Mouse (Mus musculus): ENCODE data around the gene Cp. TPM values are rescaled to one million over a fixed set of nuclear protein-coding genes. Genes with fewer than 3 reads are reported as not detected.
"Not testable (repeated sequence)": the region's sequence is repeated elsewhere in the genome, so short reads cannot be mapped to it uniquely, and the experiment has no call there.

Cp gene
- 5.3 and 6.3 TPM in 2 replicates for polyA plus RNA-seq (2015; fragmentation: Nextera tagmentation; extraction: Ambion mirVana)

DNA sequence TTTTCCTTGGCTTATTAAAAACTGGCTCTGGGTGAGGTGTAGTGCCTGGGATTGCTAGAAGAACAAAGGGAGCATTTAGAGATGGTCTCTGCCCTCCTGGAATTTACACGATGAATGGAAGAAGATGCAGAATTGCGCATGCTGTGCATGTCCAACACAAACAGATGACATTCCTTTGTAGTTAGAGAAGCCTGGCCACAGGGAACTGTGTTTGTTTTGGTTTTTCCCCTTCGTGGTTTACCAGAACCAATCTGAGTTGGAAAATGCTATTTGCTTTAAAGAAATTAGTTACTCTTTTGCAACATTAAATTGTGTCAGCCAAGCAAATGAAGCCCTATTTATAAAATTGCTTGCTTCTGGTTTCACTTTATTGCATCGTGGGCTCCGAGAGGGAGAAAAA is at the start of gene Cp:
Cp (plus strand) TSS at position 170 of the 400 bp plus-strand sequence.
- DNase-seq (ENCODE audit: low spot score): peak; percentile 28
- Histone ChIP-seq H3K4me2 (ENCODE audit: low read length) (0 out of 2 replicates have a peak within 1 kb of the TSS, but pooled peaks have one; percentile 16), H3K4me3 (replicated peaks; ENCODE audit: low read depth, low read length) (no peak within 1 kb of the TSS), H3K4me1 (replicated peaks; ENCODE audit: insufficient read depth, low read length) (no peaks in the 10 kb centered on the region; the same call in 1 of the 2 replicates), H3K9ac (ENCODE audit: low read depth, low read length) (no peak within 1 kb of the TSS), H3K9me3 (replicated peaks; ENCODE audit: low read length) (no peaks in the 10 kb centered on the region), H3K27ac (no peak within 1 kb of the TSS), H3K27me3 (ENCODE audit: insufficient read depth, low read length) (no peaks in the 10 kb centered on the region), H3K36me3 (ENCODE audit: insufficient read depth, low read length) (no peaks in the 10 kb centered on the region)
- WGBS: 44% methylated on average over 5 of the region's 5 CpGs
- no peak for ATAC-seq (replicated peaks; ENCODE audit: low FRiP score, low read depth)
- TF ChIP-seq CTCF (IDR thresholded peaks at IDR 0.05; ENCODE audit: low read depth): no peak

DNA sequence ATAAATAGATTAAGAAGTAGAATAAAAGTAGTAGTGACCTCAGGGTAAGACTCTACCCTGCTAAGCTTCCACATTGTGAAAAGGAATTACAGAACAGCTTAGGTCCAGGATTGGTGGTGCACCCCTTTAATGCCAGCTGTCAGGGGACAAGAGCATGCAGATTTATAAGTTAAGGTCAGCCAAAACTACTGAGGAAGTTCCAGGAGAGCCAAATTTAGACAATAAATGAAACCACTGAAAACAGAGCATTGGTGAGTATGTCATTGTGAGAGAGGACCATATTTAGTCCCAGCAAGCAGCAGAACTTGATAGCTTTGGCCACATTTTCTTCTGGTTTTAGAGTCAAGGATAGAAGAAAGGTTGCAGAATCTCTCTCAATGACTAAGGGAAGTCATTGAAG is 8.3 kb upstream of the Cp start:
- no peak overlapping the region for H3K4me2 ChIP-seq (ENCODE audit: low read length)
- H3K9ac ChIP-seq (ENCODE audit: low read depth, low read length): no peak overlapping the region
- no peaks in the 10 kb centered on the region for H3K27me3 ChIP-seq (ENCODE audit: insufficient read depth, low read length)
- no peak overlapping the region for H3K4me3 ChIP-seq (replicated peaks; ENCODE audit: low read depth, low read length)
- no peaks in the 10 kb centered on the region; the same call in 1 of the 2 replicates for H3K4me1 ChIP-seq (replicated peaks; ENCODE audit: insufficient read depth, low read length)
- H3K36me3 ChIP-seq (ENCODE audit: insufficient read depth, low read length): no peaks in the 10 kb centered on the region
- no peak for DNase-seq (ENCODE audit: low spot score)
- no peak for ATAC-seq (replicated peaks; ENCODE audit: low FRiP score, low read depth)
- H3K9me3 ChIP-seq (replicated peaks; ENCODE audit: low read length): no peaks in the 10 kb centered on the region
- no peak for TF ChIP-seq CTCF (IDR thresholded peaks at IDR 0.05; ENCODE audit: low read depth)
- H3K27ac ChIP-seq: no peak overlapping the region

DNA sequence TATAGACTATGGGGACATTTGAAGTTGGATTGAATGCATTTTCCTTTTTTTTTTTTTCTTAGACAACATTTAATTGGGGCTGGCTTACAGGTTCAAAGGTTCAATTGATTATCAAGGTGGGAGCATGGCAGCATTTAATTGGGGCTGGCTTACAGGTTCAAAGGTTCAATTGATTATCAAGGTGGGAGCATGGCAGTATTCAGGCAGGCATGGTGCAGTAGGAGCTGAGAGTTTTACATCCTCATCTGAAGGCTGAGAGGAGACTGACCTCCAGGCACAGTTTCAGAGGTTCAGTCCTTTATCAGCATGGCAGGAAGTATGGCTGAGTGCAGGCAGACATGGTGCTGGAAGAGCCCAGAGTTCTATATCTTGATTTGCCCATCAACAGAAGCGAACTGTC is 7.5 kb upstream of the Cp start:
- H3K9ac ChIP-seq (ENCODE audit: low read depth, low read length): not testable (repeated sequence)

DNA sequence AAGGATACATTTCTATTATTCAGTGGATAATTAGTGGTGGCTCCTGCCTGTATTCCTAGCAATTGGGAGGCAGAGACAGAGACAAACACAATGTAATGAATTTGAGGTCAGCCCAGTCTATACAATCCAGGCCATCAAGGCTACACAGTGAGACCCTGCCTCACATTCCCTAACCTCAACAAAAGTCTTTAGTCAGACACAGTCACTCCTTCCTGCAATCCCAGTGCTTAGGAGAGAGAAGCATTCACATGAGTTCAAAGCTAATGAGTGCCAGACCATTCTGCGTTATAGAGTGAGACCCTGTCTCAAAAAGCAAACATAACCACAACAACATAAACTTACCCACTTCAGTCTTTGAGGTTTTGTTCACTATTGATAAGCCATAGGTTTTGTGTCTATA is 3.4 kb upstream of the Cp start:
- Histone ChIP-seq H3K4me2 (ENCODE audit: low read length) (no peak overlapping the region), H3K36me3 (ENCODE audit: insufficient read depth, low read length) (no peaks in the 10 kb centered on the region), H3K9me3 (replicated peaks; ENCODE audit: low read length) (no peaks in the 10 kb centered on the region), H3K9ac (ENCODE audit: low read depth, low read length) (no peak overlapping the region), H3K27ac (peak overlapping the region; percentile 34; the same call in 1 of the 2 replicates), H3K4me1 (replicated peaks; ENCODE audit: insufficient read depth, low read length) (no peaks in the 10 kb centered on the region; the same call in 1 of the 2 replicates), H3K4me3 (replicated peaks; ENCODE audit: low read depth, low read length) (no peak overlapping the region), H3K27me3 (ENCODE audit: insufficient read depth, low read length) (no peaks in the 10 kb centered on the region)
- no peak for DNase-seq (ENCODE audit: low spot score)
- no peak for TF ChIP-seq CTCF (IDR thresholded peaks at IDR 0.05; ENCODE audit: low read depth)
- WGBS: 73% methylated on average over 1 of the region's 1 CpGs
- no peak for ATAC-seq (replicated peaks; ENCODE audit: low FRiP score, low read depth)

More for the DNA sequence above, 7.5 kb upstream of the Cp start:
- WGBS: 89% methylated on average over 1 of the region's 1 CpGs
- ATAC-seq (replicated peaks; ENCODE audit: low FRiP score, low read depth); H3K4me3 ChIP-seq (replicated peaks; ENCODE audit: low read depth, low read length); H3K4me2 ChIP-seq (ENCODE audit: low read length); H3K27me3 ChIP-seq (ENCODE audit: insufficient read depth, low read length); DNase-seq (ENCODE audit: low spot score); H3K4me1 ChIP-seq (replicated peaks; ENCODE audit: insufficient read depth, low read length); H3K36me3 ChIP-seq (ENCODE audit: insufficient read depth, low read length); H3K9me3 ChIP-seq (replicated peaks; ENCODE audit: low read length); H3K27ac ChIP-seq: not testable (repeated sequence)

DNA sequence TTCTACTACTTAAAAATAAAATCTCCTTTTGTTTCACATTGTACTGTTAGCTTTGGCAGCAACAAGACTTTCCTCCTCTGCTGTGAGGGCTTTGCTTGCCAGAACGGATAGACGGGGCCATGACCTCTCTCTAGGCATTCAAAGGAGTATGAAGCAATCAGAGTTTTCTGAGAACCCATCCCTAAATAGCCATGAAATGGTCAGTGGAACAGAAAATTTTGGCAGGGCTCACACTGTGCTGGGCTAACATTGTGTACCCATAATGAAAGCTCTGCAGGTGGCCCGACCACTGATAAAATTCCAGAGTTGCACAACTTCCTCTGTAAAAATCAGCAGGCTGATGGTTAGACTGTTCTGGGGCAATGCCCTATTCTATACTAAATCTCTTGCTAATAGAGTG is 3.0 kb upstream of the Cp start:
- no peaks in the 10 kb centered on the region for H3K27me3 ChIP-seq (ENCODE audit: insufficient read depth, low read length)
- H3K27ac ChIP-seq: no peak overlapping the region
- H3K4me3 ChIP-seq (replicated peaks; ENCODE audit: low read depth, low read length): no peak overlapping the region
- 55% methylated on average over 3 of the region's 3 CpGs for WGBS
- no peak overlapping the region for H3K9ac ChIP-seq (ENCODE audit: low read depth, low read length)
- no peaks in the 10 kb centered on the region; the same call in 1 of the 2 replicates for H3K4me1 ChIP-seq (replicated peaks; ENCODE audit: insufficient read depth, low read length)
- H3K9me3 ChIP-seq (replicated peaks; ENCODE audit: low read length): no peaks in the 10 kb centered on the region
- TF ChIP-seq CTCF (IDR thresholded peaks at IDR 0.05; ENCODE audit: low read depth): no peak
- DNase-seq (ENCODE audit: low spot score) (peak; percentile 67), ATAC-seq (replicated peaks; ENCODE audit: low FRiP score, low read depth) (peak; percentile 36; the same call in 1 of the 2 replicates)
- H3K4me2 ChIP-seq (ENCODE audit: low read length): no peak overlapping the region
- no peaks in the 10 kb centered on the region for H3K36me3 ChIP-seq (ENCODE audit: insufficient read depth, low read length)

DNA sequence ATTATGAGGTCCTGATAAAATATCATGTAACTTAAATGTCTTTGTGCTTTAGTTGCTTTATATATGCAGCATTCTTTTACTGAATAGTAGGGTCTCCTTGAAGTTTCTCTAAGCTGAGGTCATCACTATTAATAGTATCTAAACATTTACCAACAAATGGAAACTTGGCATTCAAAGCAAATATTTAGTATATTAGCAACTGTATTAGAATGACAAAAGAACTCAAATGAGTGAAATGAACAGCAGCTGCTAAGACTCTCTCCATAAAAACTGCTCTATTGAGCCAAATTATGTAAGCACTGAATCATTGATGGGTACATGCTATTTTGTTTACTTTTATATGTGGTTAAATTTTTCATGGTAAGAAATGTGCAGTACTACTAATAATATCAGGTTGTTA is 1.2 kb downstream of the Cp start:
- no peak overlapping the region for H3K4me2 ChIP-seq (ENCODE audit: low read length)
- no peaks in the 10 kb centered on the region for H3K36me3 ChIP-seq (ENCODE audit: insufficient read depth, low read length)
- no peak overlapping the region for H3K27ac ChIP-seq
- no peak for ATAC-seq (replicated peaks; ENCODE audit: low FRiP score, low read depth)
- H3K27me3 ChIP-seq (ENCODE audit: insufficient read depth, low read length): no peaks in the 10 kb centered on the region
- no peaks in the 10 kb centered on the region for H3K9me3 ChIP-seq (replicated peaks; ENCODE audit: low read length)
- no peak for TF ChIP-seq CTCF (IDR thresholded peaks at IDR 0.05; ENCODE audit: low read depth)
- no peak overlapping the region for H3K9ac ChIP-seq (ENCODE audit: low read depth, low read length)
- no peak for DNase-seq (ENCODE audit: low spot score)
- no peaks in the 10 kb centered on the region; the same call in 1 of the 2 replicates for H3K4me1 ChIP-seq (replicated peaks; ENCODE audit: insufficient read depth, low read length)
- H3K4me3 ChIP-seq (replicated peaks; ENCODE audit: low read depth, low read length): no peak overlapping the region

DNA sequence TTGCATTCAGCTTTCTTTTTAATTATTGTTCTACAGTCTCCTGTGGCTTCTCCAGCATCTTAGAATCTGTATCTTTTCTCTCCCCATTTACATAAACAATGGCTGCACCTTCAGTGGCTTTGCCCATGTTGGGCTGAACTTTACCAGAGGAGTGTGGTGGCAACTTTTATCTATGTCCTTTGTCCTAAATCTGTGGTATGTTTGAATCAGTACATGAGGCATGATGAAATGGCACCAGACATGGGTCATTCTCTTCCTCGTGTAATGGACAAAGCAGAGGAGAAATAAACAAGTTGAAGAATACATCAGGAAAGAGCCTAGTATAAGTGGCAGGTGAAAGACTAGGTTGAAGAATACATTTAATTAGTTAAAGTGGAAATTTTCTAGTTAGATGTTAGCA is 2.1 kb downstream of the Cp start:
- no peak for ATAC-seq (replicated peaks; ENCODE audit: low FRiP score, low read depth)
- Histone ChIP-seq H3K4me1 (replicated peaks; ENCODE audit: insufficient read depth, low read length) (no peaks in the 10 kb centered on the region), H3K4me3 (replicated peaks; ENCODE audit: low read depth, low read length) (no peak overlapping the region), H3K36me3 (ENCODE audit: insufficient read depth, low read length) (no peaks in the 10 kb centered on the region), H3K27me3 (ENCODE audit: insufficient read depth, low read length) (no peaks in the 10 kb centered on the region), H3K9me3 (replicated peaks; ENCODE audit: low read length) (no peaks in the 10 kb centered on the region), H3K9ac (ENCODE audit: low read depth, low read length) (no peak overlapping the region), H3K4me2 (ENCODE audit: low read length) (no peak overlapping the region), H3K27ac (no peak overlapping the region)
- 68% methylated on average over 1 of the region's 1 CpGs for WGBS
- no peak for TF ChIP-seq CTCF (IDR thresholded peaks at IDR 0.05; ENCODE audit: low read depth)
- DNase-seq (ENCODE audit: low spot score): no peak

All from kidney, postnatal 0 days (tissue).